Comparison of ENCODE assay signal across 8 mouse cellular contexts in the genomic region with DNA sequence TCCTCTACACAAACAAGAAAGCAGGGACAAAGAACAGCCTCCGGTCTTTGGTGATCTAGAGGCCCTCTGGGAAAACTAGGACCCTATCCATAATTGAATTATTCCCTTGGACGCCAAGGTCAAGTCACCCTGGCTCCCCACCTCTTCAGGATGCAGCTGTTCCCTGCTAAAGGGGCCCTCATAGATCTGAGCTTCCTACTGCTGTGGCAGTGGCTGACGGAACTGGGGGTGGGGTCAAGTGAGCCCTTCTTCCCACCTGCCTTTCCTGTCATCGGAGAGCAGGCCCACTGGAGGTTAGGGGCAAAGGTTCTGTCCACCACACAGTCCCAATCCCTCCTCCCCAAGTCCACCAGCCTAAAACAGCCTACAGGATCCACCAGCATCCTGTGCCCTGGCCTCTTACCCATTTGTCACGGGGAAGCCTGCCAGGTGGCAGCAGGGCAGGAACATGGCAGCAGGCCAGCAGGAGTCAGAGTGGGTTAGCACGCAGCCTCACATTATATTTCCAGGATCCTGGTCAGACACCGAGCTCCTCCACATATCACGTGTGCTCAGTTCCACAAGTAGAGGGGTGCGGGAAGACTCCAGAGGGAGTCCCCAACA. TPM values are rescaled to one million over a fixed set of nuclear protein-coding genes. Genes with fewer than 3 reads are reported as not detected.
A peak's percentile ranks its signal among the peaks of the same experiment; 100 is the strongest.
DNase-seq lines count a peak whose midpoint lies in the region; ATAC-seq lines count a peak whose summit lies in the region.

No protein-coding gene starts in this region.

- peaks cover 23% of the 10 kb centered on the region for H3K4me1 ChIP-seq in forebrain, embryonic 11.5 days (replicated peaks; ENCODE audit: control insufficient read depth, insufficient read depth, low read length)
- peaks cover 74% of the 10 kb centered on the region for H3K4me1 ChIP-seq in midbrain, embryonic 10.5 days

- peak overlapping the region; percentile 33 for H3K27ac ChIP-seq in forebrain, embryonic 11.5 days (ENCODE audit: low read depth, low read length)
- peak overlapping the region; percentile 86 for H3K27ac ChIP-seq in midbrain, embryonic 10.5 days (replicated peaks)

- DNase-seq in thymus, postnatal 25 days = peak; percentile 27
- no peak for DNase-seq in thymus, adult 18-20 months
- DNase-seq in forebrain, embryonic 11.5 days (ENCODE audit: low spot score) = no peak
- peak; percentile 78 to 83 for DNase-seq in heart, postnatal 14 days
- DNase-seq in kidney, postnatal 25 days = peak; percentile 91 to 94
- peak; percentile 39 for DNase-seq in midbrain, embryonic 10.5 days (ENCODE audit: low spot score)

- H3K4me2 ChIP-seq in forebrain, embryonic 11.5 days (ENCODE audit: low read depth, low read length, severe bottlenecking) = peak overlapping the region; percentile 13; the same call in 1 of the 2 replicates

- ATAC-seq in forebrain, embryonic 11.5 days (replicated peaks; ENCODE audit: low FRiP score) = no peak
- ATAC-seq in megakaryocyte, adult 5-6 weeks (ENCODE audit: poor library complexity, severe bottlenecking) = no peak
- ATAC-seq in frontal cortex, adult (ENCODE audit: low TSS enrichment) = no peak

- no peak overlapping the region for H3K4me3 ChIP-seq in forebrain, embryonic 11.5 days (ENCODE audit: low read depth, low read length)
- H3K4me3 ChIP-seq in midbrain, embryonic 10.5 days = peak overlapping the region; percentile 40

- intact Hi-C loops in heart, postnatal 14 days (cut with DNase I) = no loop called here

- H3K9ac ChIP-seq in forebrain, embryonic 11.5 days (ENCODE audit: low read length) = peak overlapping the region; percentile 3

- H3K9me3 ChIP-seq in forebrain, embryonic 11.5 days (ENCODE audit: control insufficient read depth, low read length) = no peaks in the 10 kb centered on the region
- no peaks in the 10 kb centered on the region for H3K9me3 ChIP-seq in midbrain, embryonic 10.5 days (replicated peaks)

- H3K27me3 ChIP-seq in forebrain, embryonic 11.5 days (ENCODE audit: control insufficient read depth, insufficient read depth, low read length) = no peaks in the 10 kb centered on the region
- H3K27me3 ChIP-seq in midbrain, embryonic 10.5 days (ENCODE audit: low read depth, poor library complexity, severe bottlenecking) = 0 out of 2 replicates have a peak, but pooled peaks cover 4% of the 10 kb centered on the region

- WGBS in forebrain, embryonic 11.5 days = 61% methylated on average over 9 of the region's 9 CpGs
- WGBS in midbrain, embryonic 10.5 days = 58% methylated on average over 9 of the region's 9 CpGs

- no peaks in the 10 kb centered on the region for H3K36me3 ChIP-seq in forebrain, embryonic 11.5 days (ENCODE audit: control insufficient read depth, insufficient read depth, low read length)
- H3K36me3 ChIP-seq in midbrain, embryonic 10.5 days = peaks cover 28% of the 10 kb centered on the region

RNA-seq across cellular contexts. Expression of a gene that starts 12.3 kb away (rescaled TPM):
- polyA plus RNA-seq in forebrain, embryonic 11.5 days (2014; fragmentation: Nextera tagmentation; extraction: Ambion mirVana) = 20.4 and 20.8 TPM in 2 replicates
- total RNA-seq in heart, postnatal 14 days (2021) = 10 to 100 TPM; 68.5 to 68.7 TPM
- 27.0 and 29.6 TPM in 2 replicates for polyA plus RNA-seq in midbrain, embryonic 10.5 days (2016; fragmentation: Nextera tagmentation; extraction: Ambion mirVana)
- 0.64 and 0.71 TPM in 2 replicates for total RNA-seq in megakaryocyte, adult 5-6 weeks (2015)
- total RNA-seq in megakaryocyte, adult 5-6 weeks (2017) = 0.53 and 0.59 TPM in 2 replicates

RNA-seq across cellular contexts. Expression of a gene that starts 12.4 kb away (rescaled TPM):
- 19.5 and 22.1 TPM in 2 replicates for polyA plus RNA-seq in forebrain, embryonic 11.5 days (2014; fragmentation: Nextera tagmentation; extraction: Ambion mirVana)
- total RNA-seq in heart, postnatal 14 days (2021) = under 1 TPM; 0.15 to 0.31 TPM
- 20.6 and 21.8 TPM in 2 replicates for polyA plus RNA-seq in midbrain, embryonic 10.5 days (2016; fragmentation: Nextera tagmentation; extraction: Ambion mirVana)
- total RNA-seq in megakaryocyte, adult 5-6 weeks (2015) = 0.21 and 0.31 TPM in 2 replicates
- 0.65 and 1.1 TPM in 2 replicates for total RNA-seq in megakaryocyte, adult 5-6 weeks (2017)

RNA-seq across cellular contexts. Expression of a gene that starts 51.7 kb away (rescaled TPM):
- polyA plus RNA-seq in forebrain, embryonic 11.5 days (2014; fragmentation: Nextera tagmentation; extraction: Ambion mirVana) = 28.4 and 28.7 TPM in 2 replicates
- total RNA-seq in heart, postnatal 14 days (2021) = 10 to 100 TPM; 53.1 to 56.0 TPM
- 32.0 and 33.6 TPM in 2 replicates for polyA plus RNA-seq in midbrain, embryonic 10.5 days (2016; fragmentation: Nextera tagmentation; extraction: Ambion mirVana)
- total RNA-seq in megakaryocyte, adult 5-6 weeks (2015) = 9.3 and 16.5 TPM in 2 replicates
- total RNA-seq in megakaryocyte, adult 5-6 weeks (2017) = 8.0 and 9.8 TPM in 2 replicates

Comparison
In these comparisons a context has a peak if more than half of its experiments do, and no peak if none do; other contexts are left out.
1. DNase-seq: peak in thymus, postnatal 25 days (single experiment), heart, postnatal 14 days (2 of 2), kidney, postnatal 25 days (2 of 2) and midbrain, embryonic 10.5 days (single experiment); none in thymus, adult 18-20 months (0 of 2) and forebrain, embryonic 11.5 days (single experiment).
2. RNA of a gene that starts 12.3 kb away (total RNA-seq): 68.5 to 68.7 TPM in heart, postnatal 14 days; 0.53 to 0.71 TPM in megakaryocyte, adult 5-6 weeks; every median in the first group is over 10 times any median in the second.